Mouse (Mus musculus) ES-Bruce4 (cell line): Measurements from ENCODE around the gene Hba-a1.

ENCODE experiments used
- CTCF ChIP-seq: IDR thresholded peaks from one replicate; pipeline ENCODE4 v1.8.1; 2011; ENCODE audit warnings: low read depth, low read length
- EP300 ChIP-seq: IDR thresholded peaks from 2 replicates; pipeline ENCODE4 v1.6.1; 2011; ENCODE audit warnings: low read depth, low read length; ENCODE audit not compliant: insufficient read depth
- POLR2A ChIP-seq: IDR thresholded peaks from one replicate; pipeline ENCODE4 v1.8.1; 2011; ENCODE audit warnings: low read length; ENCODE audit not compliant: insufficient read depth

DNA sequence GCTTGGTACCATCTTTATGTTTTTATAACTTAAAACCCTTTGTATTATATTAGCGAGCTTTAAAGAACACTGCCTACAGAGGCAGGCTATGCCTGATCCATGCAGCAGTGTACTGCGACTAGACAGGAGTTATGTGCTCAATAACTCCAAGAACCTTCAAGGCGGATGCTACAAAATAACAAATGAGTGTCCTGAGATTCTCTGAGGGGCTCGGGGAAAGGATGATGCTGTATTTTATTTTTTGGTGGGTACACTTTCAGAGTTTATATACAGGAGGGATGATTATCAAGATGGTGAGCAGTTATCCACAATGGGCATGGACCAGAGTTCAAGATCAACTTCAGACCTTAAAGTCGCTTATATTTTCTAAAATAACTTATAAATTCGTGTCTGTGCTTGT lies 16.5 kb upstream of the Hba-a1 start:
- TF ChIP-seq POLR2A = no peak
- no peak for TF ChIP-seq CTCF
- no peak for TF ChIP-seq EP300
